Mouse (Mus musculus): ENCODE data around the gene Haus4. TPM values are rescaled to one million over a fixed set of nuclear protein-coding genes. Genes with fewer than 3 reads are reported as not detected.

Haus4 gene
- 39.7 and 43.1 TPM in 2 replicates for polyA plus RNA-seq (2015; fragmentation: Nextera tagmentation; extraction: Ambion mirVana)

GRCm38 (mm10) chr14:54553975-54554769 lies at the start of gene Haus4:
Gene Haus4 (minus strand): TSS chr14:54554616.
- H3K4me2 ChIP-seq, result peak within 1 kb of the TSS; percentile 93
- peaks cover 9% of the 10 kb centered on the region for H3K4me1 ChIP-seq
- WGBS, result under 1% methylated on average over 76 of the region's 76 CpGs
- H3K27me3 ChIP-seq, result no peaks in the 10 kb centered on the region
- H3K9me3 ChIP-seq (replicated peaks), result no peaks in the 10 kb centered on the region
- ATAC-seq, result peak; percentile 95
- peak within 1 kb of the TSS; percentile 46 for H3K27ac ChIP-seq
- peak within 1 kb of the TSS; percentile 50 for H3K4me3 ChIP-seq
- peak within 1 kb of the TSS; percentile 80 for H3K9ac ChIP-seq
- H3K36me3 ChIP-seq (ENCODE audit: poor library complexity, severe bottlenecking), result peaks cover 20% of the 10 kb centered on the region

DNA sequence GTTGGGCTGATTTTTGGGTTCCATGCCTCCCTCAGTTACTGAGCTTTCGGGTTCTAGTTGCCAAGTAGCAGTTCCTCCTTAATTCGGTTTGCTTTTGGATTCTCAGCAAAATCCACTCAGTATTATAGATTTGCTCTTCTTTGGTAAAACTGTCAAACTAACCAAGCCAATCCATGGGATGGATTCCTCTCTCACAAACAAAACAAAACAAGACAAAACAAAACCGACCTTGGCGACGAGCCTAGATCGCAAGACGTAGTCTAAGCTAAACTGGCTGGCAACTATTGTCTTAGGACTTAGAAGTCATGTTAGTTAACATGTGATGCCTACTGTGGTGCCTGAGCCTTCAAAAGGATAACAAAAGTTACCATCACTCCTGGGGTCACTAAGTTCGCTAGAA lies 49.3 kb upstream of the Haus4 start:
- no peak overlapping the region for H3K9ac ChIP-seq
- H3K4me1 ChIP-seq, result peaks cover 21% of the 10 kb centered on the region
- 83% methylated on average over 8 of the region's 8 CpGs for WGBS
- peak overlapping the region; percentile 59 for H3K4me2 ChIP-seq
- no peak for ATAC-seq
- peak overlapping the region; percentile 61 for H3K4me3 ChIP-seq
- no peaks in the 10 kb centered on the region for H3K27me3 ChIP-seq
- H3K27ac ChIP-seq, result peak overlapping the region; percentile 60
- no peaks in the 10 kb centered on the region for H3K9me3 ChIP-seq (replicated peaks)
- H3K36me3 ChIP-seq (ENCODE audit: poor library complexity, severe bottlenecking), result no peaks in the 10 kb centered on the region

DNA sequence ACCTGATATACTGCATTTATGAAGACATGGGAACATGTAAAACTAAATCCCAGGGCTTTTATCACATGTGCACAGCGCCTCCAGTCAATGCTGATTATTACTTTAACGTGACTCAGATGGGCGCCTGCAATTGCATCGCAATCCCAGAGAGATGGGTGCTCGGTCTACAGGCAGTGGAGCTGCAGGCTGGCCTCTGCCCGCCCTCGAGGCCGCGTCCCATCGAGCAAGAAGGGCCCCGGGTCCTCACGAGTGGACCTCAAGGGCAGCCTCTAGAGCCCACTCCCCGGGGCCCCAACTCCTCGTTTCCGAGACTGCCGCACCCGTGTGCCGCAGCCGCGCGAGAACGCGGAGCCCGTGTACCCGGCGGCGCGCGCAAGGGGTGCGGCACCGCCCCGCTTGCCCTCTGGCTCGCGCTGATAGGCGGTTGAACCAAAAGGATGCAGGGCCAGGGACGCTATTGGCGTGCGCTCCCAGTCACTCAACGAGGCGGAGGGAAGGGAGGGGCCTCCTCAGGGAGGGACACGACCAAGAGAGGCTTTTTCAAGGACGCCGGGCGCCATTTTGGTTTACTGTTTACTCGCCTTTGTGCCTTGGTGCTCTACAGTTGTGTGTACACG lies 48.7 kb upstream of the Haus4 start:
- peak overlapping the region; percentile 61 for H3K4me3 ChIP-seq
- no peaks in the 10 kb centered on the region for H3K9me3 ChIP-seq (replicated peaks)
- no peaks in the 10 kb centered on the region for H3K36me3 ChIP-seq (ENCODE audit: poor library complexity, severe bottlenecking)
- H3K27me3 ChIP-seq, result no peaks in the 10 kb centered on the region
- peak; percentile 99 for ATAC-seq
- peak overlapping the region; percentile 90 for H3K27ac ChIP-seq
- peaks cover 21% of the 10 kb centered on the region for H3K4me1 ChIP-seq
- H3K9ac ChIP-seq, result peak overlapping the region; percentile 84
- WGBS, result under 1% methylated on average over 46 of the region's 46 CpGs
- H3K4me2 ChIP-seq, result peak overlapping the region; percentile 59

- H3K4me3 ChIP-seq, result peak overlapping the region; percentile 61
- ATAC-seq, result no peak; the same call in 1 of the 2 replicates
- peak overlapping the region; percentile 59 for H3K4me2 ChIP-seq
- 35% methylated on average over 4 of the region's 4 CpGs for WGBS
- H3K27ac ChIP-seq, result peak overlapping the region; percentile 90
- H3K4me1 ChIP-seq, result peaks cover 21% of the 10 kb centered on the region
- no peaks in the 10 kb centered on the region for H3K36me3 ChIP-seq (ENCODE audit: poor library complexity, severe bottlenecking)
- H3K9me3 ChIP-seq (replicated peaks), result no peaks in the 10 kb centered on the region
- H3K27me3 ChIP-seq, result no peaks in the 10 kb centered on the region
- H3K9ac ChIP-seq, result peak overlapping the region; percentile 84
Measured at GRCm38 (mm10) chr14:54602613-54603012, 48.2 kb upstream of the Haus4 start.

DNA sequence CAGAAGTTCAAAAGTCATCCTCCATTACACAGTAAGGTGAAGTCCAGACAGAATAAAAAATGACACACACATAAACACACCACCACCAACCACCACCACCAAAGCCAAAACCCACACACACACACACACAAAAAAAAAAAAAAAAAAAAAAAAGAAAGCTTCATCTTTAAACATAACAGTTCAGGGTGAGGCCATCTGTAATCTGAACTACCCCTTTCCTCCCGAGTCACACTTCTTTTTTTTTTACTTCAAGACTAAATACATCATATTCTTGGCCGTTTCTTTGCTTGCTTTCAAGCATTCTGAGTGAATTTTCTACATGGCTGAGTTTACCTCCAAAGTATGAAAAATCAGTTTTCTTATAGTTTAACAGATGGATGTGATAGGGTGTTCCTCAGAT lies 47.2 kb upstream of the Haus4 start:
- 86% methylated on average over 2 of the region's 2 CpGs for WGBS
- Histone ChIP-seq H3K27me3 (no peaks in the 10 kb centered on the region), H3K27ac (no peak overlapping the region), H3K4me1 (peaks cover 21% of the 10 kb centered on the region), H3K4me3 (no peak overlapping the region), H3K9me3 (replicated peaks) (no peaks in the 10 kb centered on the region), H3K36me3 (ENCODE audit: poor library complexity, severe bottlenecking) (no peaks in the 10 kb centered on the region), H3K9ac (no peak overlapping the region), H3K4me2 (no peak overlapping the region)
- ATAC-seq, result no peak

DNA sequence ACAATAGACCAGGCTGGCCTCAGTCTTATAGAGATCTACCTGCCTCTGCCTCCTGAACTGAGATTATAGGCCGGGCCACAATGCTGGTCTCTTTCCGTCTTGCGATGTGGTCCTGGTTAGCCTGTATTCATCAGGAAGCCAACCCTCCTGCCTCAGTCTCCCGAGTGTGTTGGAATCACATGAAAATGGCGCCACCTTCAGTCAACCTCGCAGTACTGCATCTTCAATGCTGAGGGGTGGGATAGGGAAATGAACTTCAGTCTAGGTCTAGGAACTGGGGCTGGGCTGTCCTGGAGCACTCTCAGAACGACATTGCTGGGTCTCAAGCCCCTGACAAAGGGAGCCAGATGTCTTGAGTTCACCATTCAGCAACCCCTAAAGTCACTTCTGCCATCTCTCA lies 42.7 kb upstream of the Haus4 start:
- no peaks in the 10 kb centered on the region for H3K9me3 ChIP-seq (replicated peaks)
- no peak overlapping the region for H3K27ac ChIP-seq
- H3K4me3 ChIP-seq, result no peak overlapping the region
- 0 out of 2 replicates have a peak, but pooled peaks cover 4% of the 10 kb centered on the region for H3K4me1 ChIP-seq
- no peaks in the 10 kb centered on the region for H3K27me3 ChIP-seq
- no peak overlapping the region for H3K9ac ChIP-seq
- no peak overlapping the region for H3K4me2 ChIP-seq
- no peak for ATAC-seq
- 78% methylated on average over 7 of the region's 7 CpGs for WGBS
- peaks cover 17% of the 10 kb centered on the region; the same call in 1 of the 2 replicates for H3K36me3 ChIP-seq (ENCODE audit: poor library complexity, severe bottlenecking)

DNA sequence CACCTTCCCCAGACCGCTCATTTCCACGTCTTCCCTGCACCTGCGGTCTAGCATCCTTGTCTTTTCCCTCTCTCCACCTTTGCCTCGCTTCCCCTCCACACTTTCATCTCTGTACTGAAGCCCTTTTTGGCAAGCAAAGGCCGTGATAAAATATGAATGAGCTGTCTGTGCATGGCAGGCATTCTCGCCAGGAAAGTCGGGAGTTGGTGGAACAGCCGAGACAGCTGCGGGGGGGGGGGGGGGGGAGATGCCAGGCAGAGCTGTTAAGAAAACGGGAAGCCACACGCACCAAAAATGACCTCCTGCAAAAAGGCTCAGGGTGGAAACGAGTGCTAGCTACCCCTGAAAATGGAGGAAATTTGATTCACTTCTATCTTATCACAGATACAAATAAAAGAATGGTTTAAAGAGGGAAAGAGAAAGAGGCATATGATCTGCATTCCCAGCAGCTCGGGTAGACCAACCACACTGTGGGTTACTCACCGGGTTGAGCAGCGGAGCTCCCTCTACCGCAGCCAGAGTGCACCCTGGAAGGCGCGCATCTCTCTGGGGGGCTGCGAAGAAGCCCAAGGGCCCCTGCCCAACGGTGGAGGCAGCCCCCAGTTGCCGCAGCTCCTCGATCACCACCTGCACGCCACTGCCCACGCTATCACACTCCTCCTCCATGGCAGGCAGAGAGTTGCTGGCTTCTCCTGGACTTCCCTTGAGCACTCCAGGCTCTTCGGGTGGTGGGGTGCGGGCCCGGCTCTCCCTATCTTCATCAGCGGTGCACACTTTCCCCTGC lies 40.4 kb upstream of the Haus4 start:
- WGBS, result 71% methylated on average over 27 of the region's 28 CpGs
- H3K4me1 ChIP-seq, result 0 out of 2 replicates have a peak, but pooled peaks cover 4% of the 10 kb centered on the region
- H3K9ac ChIP-seq, result no peak overlapping the region
- no peak overlapping the region for H3K27ac ChIP-seq
- H3K27me3 ChIP-seq, result no peaks in the 10 kb centered on the region
- no peak for ATAC-seq
- H3K9me3 ChIP-seq (replicated peaks), result no peaks in the 10 kb centered on the region
- H3K36me3 ChIP-seq (ENCODE audit: poor library complexity, severe bottlenecking), result peaks cover 17% of the 10 kb centered on the region; the same call in 1 of the 2 replicates
- H3K4me2 ChIP-seq, result no peak overlapping the region
- no peak overlapping the region for H3K4me3 ChIP-seq

DNA sequence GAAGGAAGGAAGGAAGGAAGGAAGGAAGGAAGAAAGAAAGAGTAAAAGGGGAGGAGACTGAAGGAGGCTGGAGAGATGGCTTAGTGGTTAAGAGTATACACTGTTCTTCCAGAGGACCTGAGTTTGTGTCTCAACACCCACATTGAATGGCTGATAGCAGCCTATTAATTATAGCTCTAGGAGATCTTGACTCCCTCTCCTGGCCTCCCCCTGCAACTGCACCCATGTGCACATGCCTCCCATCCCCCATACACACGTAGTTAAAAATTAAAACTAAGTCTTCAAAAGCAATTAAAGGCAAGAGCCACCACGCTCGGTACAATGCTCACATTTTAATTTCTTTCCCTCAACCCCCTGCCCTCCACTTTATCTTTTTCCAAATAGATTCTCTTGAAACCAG lies 39.6 kb upstream of the Haus4 start:
- peaks cover 17% of the 10 kb centered on the region; the same call in 1 of the 2 replicates for H3K36me3 ChIP-seq (ENCODE audit: poor library complexity, severe bottlenecking)
- no peak overlapping the region for H3K27ac ChIP-seq
- H3K9ac ChIP-seq, result no peak overlapping the region
- H3K4me3 ChIP-seq, result no peak overlapping the region
- 84% methylated on average over 3 of the region's 3 CpGs for WGBS
- no peak for ATAC-seq
- 0 out of 2 replicates have a peak, but pooled peaks cover 4% of the 10 kb centered on the region for H3K4me1 ChIP-seq
- H3K27me3 ChIP-seq, result no peaks in the 10 kb centered on the region
- no peak overlapping the region for H3K4me2 ChIP-seq
- H3K9me3 ChIP-seq (replicated peaks), result no peaks in the 10 kb centered on the region

DNA sequence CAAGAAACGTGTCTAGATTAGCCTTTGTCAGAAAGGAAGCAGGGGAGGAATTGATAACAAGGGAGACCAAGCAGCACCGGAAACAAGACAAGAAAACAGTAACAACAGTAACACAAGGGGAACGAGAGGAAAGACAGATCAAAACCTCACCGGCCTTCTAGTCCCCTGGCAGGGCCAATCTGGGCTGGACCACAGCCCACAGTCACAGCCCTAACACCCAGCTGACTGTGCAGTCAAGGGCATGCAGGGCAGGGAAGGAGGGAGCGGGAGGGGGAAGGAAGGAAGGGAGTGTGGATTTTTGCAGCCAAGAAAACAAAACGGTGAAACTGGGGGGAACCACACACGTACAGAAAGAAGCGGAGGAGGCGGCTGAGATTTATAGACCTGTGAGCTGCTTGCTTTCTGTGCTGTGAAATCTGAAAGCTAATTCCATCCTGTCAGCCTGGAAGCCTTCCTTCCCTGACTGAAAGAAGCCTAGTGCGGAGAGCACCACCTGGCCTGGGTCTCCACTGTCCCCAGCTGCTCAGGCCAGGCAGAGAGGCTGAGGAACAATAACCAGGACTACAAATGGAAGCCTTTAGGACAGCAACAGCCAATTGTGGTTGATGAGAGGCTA lies 38.0 kb upstream of the Haus4 start:
- Histone ChIP-seq H3K4me3 (no peak overlapping the region), H3K4me1 (0 out of 2 replicates have a peak, but pooled peaks cover 4% of the 10 kb centered on the region), H3K4me2 (no peak overlapping the region), H3K36me3 (ENCODE audit: poor library complexity, severe bottlenecking) (peaks cover 17% of the 10 kb centered on the region; the same call in 1 of the 2 replicates), H3K27ac (peak overlapping the region; percentile 40; the same call in 1 of the 2 replicates), H3K27me3 (no peaks in the 10 kb centered on the region), H3K9ac (peak overlapping the region; percentile 26), H3K9me3 (replicated peaks) (no peaks in the 10 kb centered on the region)
- no peak for ATAC-seq
- 75% methylated on average over 10 of the region's 10 CpGs for WGBS

DNA sequence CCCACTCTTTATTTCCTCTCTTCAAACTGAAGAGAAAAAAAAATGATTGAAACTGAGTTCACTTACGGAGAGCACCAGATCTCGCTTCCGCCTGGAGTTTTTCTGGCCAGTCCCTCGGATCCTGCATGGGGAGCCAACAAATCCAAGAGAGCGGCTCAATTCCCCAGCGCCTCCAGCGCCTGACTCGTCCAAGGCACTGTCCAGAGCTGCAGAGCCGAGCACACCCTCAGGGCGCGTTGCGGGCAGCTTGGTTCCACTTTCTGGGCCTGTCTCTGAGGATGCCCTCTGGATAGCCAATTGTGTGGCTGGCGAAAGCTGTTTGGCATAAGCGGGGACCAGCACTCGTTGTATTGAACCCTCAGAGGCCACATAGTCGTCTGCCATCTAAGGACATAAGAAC lies 36.6 kb upstream of the Haus4 start:
- 0 out of 2 replicates have a peak, but pooled peaks cover 4% of the 10 kb centered on the region for H3K4me1 ChIP-seq
- no peak overlapping the region for H3K4me2 ChIP-seq
- H3K4me3 ChIP-seq, result no peak overlapping the region
- no peak for ATAC-seq
- no peaks in the 10 kb centered on the region for H3K9me3 ChIP-seq (replicated peaks)
- no peaks in the 10 kb centered on the region for H3K27me3 ChIP-seq
- peaks cover 19% of the 10 kb centered on the region; the same call in 1 of the 2 replicates for H3K36me3 ChIP-seq (ENCODE audit: poor library complexity, severe bottlenecking)
- no peak overlapping the region for H3K27ac ChIP-seq
- no peak overlapping the region for H3K9ac ChIP-seq
- WGBS, result 93% methylated on average over 16 of the region's 16 CpGs

DNA sequence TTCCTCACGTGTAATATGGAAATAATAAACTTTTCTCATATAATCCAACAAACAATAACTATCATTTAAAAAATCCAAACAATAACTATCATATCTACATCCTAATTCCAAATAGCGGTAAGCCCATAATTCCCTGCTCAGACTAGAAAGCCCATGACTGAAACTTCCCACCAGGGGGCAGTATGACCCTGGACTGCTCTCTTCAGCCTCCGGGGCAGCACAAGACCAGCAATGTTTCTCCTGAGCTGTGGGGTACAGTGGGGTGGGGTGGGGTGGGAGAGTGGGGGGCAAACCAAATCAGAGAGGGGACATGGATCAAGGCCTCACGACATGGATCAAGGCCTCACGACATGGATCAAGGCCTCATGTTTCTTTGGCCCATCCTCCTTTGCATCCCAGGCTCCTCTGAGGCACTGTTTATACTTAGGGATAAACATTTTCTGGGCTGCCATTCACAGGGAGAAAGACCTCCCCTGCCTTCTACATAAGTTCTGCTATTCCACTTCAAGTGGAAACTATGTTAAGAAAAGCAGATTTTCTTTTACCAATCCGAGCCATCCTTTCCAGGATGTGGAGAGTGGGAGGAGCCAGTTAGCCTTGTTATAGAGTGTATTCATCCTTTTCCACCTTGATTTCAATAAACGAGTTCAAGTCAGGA lies 29.4 kb upstream of the Haus4 start:
- H3K36me3 ChIP-seq (ENCODE audit: poor library complexity, severe bottlenecking), result peaks cover 30% of the 10 kb centered on the region
- no peak for ATAC-seq
- H3K4me3 ChIP-seq, result no peak overlapping the region
- H3K4me1 ChIP-seq, result no peaks in the 10 kb centered on the region
- H3K9ac ChIP-seq, result no peak overlapping the region
- H3K9me3 ChIP-seq (replicated peaks), result no peaks in the 10 kb centered on the region
- H3K4me2 ChIP-seq, result no peak overlapping the region
- WGBS, result 40% methylated on average over 7 of the region's 7 CpGs
- no peaks in the 10 kb centered on the region for H3K27me3 ChIP-seq
- no peak overlapping the region for H3K27ac ChIP-seq

All from forebrain, embryonic 13.5 days (tissue).